ENCODE assay signal across 8 mouse cellular contexts in genomic region chr4:108833828-108834114, GRCm38 (mm10). TPM values are rescaled to one million over a fixed set of nuclear protein-coding genes. Genes with fewer than 3 reads are reported as not detected.
DNase-seq lines count a peak whose midpoint lies in the region; ATAC-seq and TF ChIP-seq lines count a peak whose summit lies in the region.

No protein-coding gene starts in this region.

- no peak for TF ChIP-seq CTCF in bone marrow macrophage, adult 2 months (IDR thresholded peaks at IDR 0.05; ENCODE audit: low read depth, low read length)

- H3K4me3 ChIP-seq in heart, embryonic 14.5 days (ENCODE audit: control insufficient read depth in 1 of 2, insufficient read depth in 1 of 2, low read depth in 1 of 2, low read length in 2 of 2) = peak overlapping the region; percentile 97 to 100
- peak overlapping the region; percentile 99 for H3K4me3 ChIP-seq in bone marrow macrophage, adult 2 months (ENCODE audit: insufficient read depth, low read length)
- peak overlapping the region; percentile 58 for H3K4me3 ChIP-seq in hindbrain, embryonic 15.5 days
- H3K4me3 ChIP-seq in midbrain, embryonic 13.5 days (replicated peaks) = peak overlapping the region; percentile 55

- H3K36me3 ChIP-seq in heart, embryonic 14.5 days (ENCODE audit: control insufficient read depth, insufficient read depth, low read length) = peaks cover 16% of the 10 kb centered on the region
- peaks cover 7% of the 10 kb centered on the region; the same call in 1 of the 2 replicates for H3K36me3 ChIP-seq in hindbrain, embryonic 15.5 days
- peaks cover 14% of the 10 kb centered on the region for H3K36me3 ChIP-seq in midbrain, embryonic 13.5 days

- H3K9ac ChIP-seq in heart, embryonic 14.5 days (ENCODE audit: low read length) = peak overlapping the region; percentile 98
- peak overlapping the region; percentile 91 for H3K9ac ChIP-seq in hindbrain, embryonic 15.5 days
- peak overlapping the region; percentile 90 for H3K9ac ChIP-seq in midbrain, embryonic 13.5 days (replicated peaks)

- no peak for TF ChIP-seq POLR2A in bone marrow macrophage, adult 2 months (IDR thresholded peaks at IDR 0.05; ENCODE audit: borderline replicate concordance, low read depth, low read length)

- H3K4me1 ChIP-seq in heart, embryonic 14.5 days (ENCODE audit: control insufficient read depth in 2 of 2, insufficient read depth in 2 of 2, low read length in 2 of 2) = peaks cover 11 to 44% of the 10 kb centered on the region in 2 experiments
- H3K4me1 ChIP-seq in bone marrow macrophage, adult 2 months (ENCODE audit: control insufficient read depth, insufficient read depth, low read length) = peaks cover 26% of the 10 kb centered on the region
- peaks cover 43% of the 10 kb centered on the region for H3K4me1 ChIP-seq in hindbrain, embryonic 15.5 days (replicated peaks)
- H3K4me1 ChIP-seq in midbrain, embryonic 13.5 days (replicated peaks) = peaks cover 43% of the 10 kb centered on the region

- under 1% methylated on average over 6 of the region's 6 CpGs for WGBS in heart, embryonic 14.5 days
- WGBS in hindbrain, embryonic 15.5 days = under 1% methylated on average over 6 of the region's 6 CpGs
- WGBS in midbrain, embryonic 13.5 days = under 1% methylated on average over 6 of the region's 6 CpGs

- peak overlapping the region; percentile 79 for H3K4me2 ChIP-seq in heart, embryonic 14.5 days (ENCODE audit: low read length)
- peak overlapping the region; percentile 86 for H3K4me2 ChIP-seq in hindbrain, embryonic 15.5 days
- H3K4me2 ChIP-seq in midbrain, embryonic 13.5 days (replicated peaks) = peak overlapping the region; percentile 85

- no peaks in the 10 kb centered on the region for H3K9me3 ChIP-seq in heart, embryonic 14.5 days (ENCODE audit: control insufficient read depth, low read length)
- no peaks in the 10 kb centered on the region for H3K9me3 ChIP-seq in hindbrain, embryonic 15.5 days
- no peaks in the 10 kb centered on the region for H3K9me3 ChIP-seq in midbrain, embryonic 13.5 days

- H3K27me3 ChIP-seq in heart, embryonic 14.5 days (ENCODE audit: control insufficient read depth, insufficient read depth, low read length) = no peaks in the 10 kb centered on the region
- no peaks in the 10 kb centered on the region for H3K27me3 ChIP-seq in hindbrain, embryonic 15.5 days
- no peaks in the 10 kb centered on the region for H3K27me3 ChIP-seq in midbrain, embryonic 13.5 days

- DNase-seq in heart, postnatal 36 days = no peak
- no peak for DNase-seq in left cerebral cortex, postnatal 4 days
- no peak for DNase-seq in adrenal gland, adult 2 months
- no peak for DNase-seq in frontal cortex, postnatal 14 days (ENCODE audit: low spot score in 2 of 2)

- intact Hi-C loops in heart, postnatal 36 days (cut with DNase I) = loop anchor here (1.0 to 2.0 kb wide), 2 partner anchors 14 to 53 kb away; partner anchors contain the start of genes Kti12 and Zfyve9
- intact Hi-C loops in left cerebral cortex, postnatal 4 days (cut with DNase I) = no loop called here

- H3K27ac ChIP-seq in heart, embryonic 14.5 days (replicated peaks in 1 of 2; ENCODE audit: control insufficient read depth in 1 of 2, insufficient read depth in 1 of 2, low read depth in 2 of 2, low read length in 2 of 2) = peak overlapping the region; percentile 99 to 100
- H3K27ac ChIP-seq in bone marrow macrophage, adult 2 months (ENCODE audit: insufficient read depth, low read depth, low read length) = peak overlapping the region; percentile 80
- peak overlapping the region; percentile 99 for H3K27ac ChIP-seq in hindbrain, embryonic 15.5 days (replicated peaks)
- peak overlapping the region; percentile 99 for H3K27ac ChIP-seq in midbrain, embryonic 13.5 days

- ATAC-seq in heart, embryonic 14.5 days (ENCODE audit: insufficient number of reproducible peaks, insufficient read depth, low FRiP score, low read depth) = no peak
- no peak for ATAC-seq in hindbrain, embryonic 15.5 days (ENCODE audit: low FRiP score, low read depth)
- ATAC-seq in midbrain, embryonic 13.5 days = no peak

RNA-seq across cellular contexts. Expression of gene Btf3l4, which starts 0.4 kb away (rescaled TPM):
- 186 and 198 TPM in 2 replicates for polyA plus RNA-seq in heart, embryonic 14.5 days (2014; fragmentation: Nextera tagmentation; extraction: Ambion mirVana)
- 10 to 100 TPM; 81.3 to 87.0 TPM for total RNA-seq in heart, postnatal 36 days (2021)
- 46.4 and 51.1 TPM in 2 replicates for polyA plus RNA-seq in bone marrow macrophage, adult 2 months (2012; ENCODE audit: insufficient read depth, insufficient read length, missing spikeins)
- polyA plus RNA-seq in hindbrain, embryonic 15.5 days (2015; fragmentation: Nextera tagmentation; extraction: Ambion mirVana) = 146 and 156 TPM in 2 replicates
- polyA plus RNA-seq in midbrain, embryonic 13.5 days (2015; fragmentation: Nextera tagmentation; extraction: Ambion mirVana) = 256 and 274 TPM in 2 replicates
- total RNA-seq in left cerebral cortex, postnatal 4 days (2021) = 100 to 1,000 TPM in 1 of 2 experiments, 10 to 100 TPM in 1; 99.8 to 114 TPM
- 100 to 1,000 TPM; 124 to 146 TPM for total RNA-seq in adrenal gland, adult 2 months (2021)
- polyA plus RNA-seq in adrenal gland, adult 2 months (2012; rRNA removed) = 6.0 and 10.3 TPM in 2 replicates

RNA-seq across cellular contexts. Expression of gene Txndc12, which starts 0.6 kb away (rescaled TPM):
- 128 and 130 TPM in 2 replicates for polyA plus RNA-seq in heart, embryonic 14.5 days (2014; fragmentation: Nextera tagmentation; extraction: Ambion mirVana)
- total RNA-seq in heart, postnatal 36 days (2021) = 10 to 100 TPM; 30.0 to 32.4 TPM
- polyA plus RNA-seq in bone marrow macrophage, adult 2 months (2012; ENCODE audit: insufficient read depth, insufficient read length, missing spikeins) = 62.4 and 68.9 TPM in 2 replicates
- polyA plus RNA-seq in hindbrain, embryonic 15.5 days (2015; fragmentation: Nextera tagmentation; extraction: Ambion mirVana) = 67.3 and 71.5 TPM in 2 replicates
- polyA plus RNA-seq in midbrain, embryonic 13.5 days (2015; fragmentation: Nextera tagmentation; extraction: Ambion mirVana) = 79.6 and 80.6 TPM in 2 replicates
- total RNA-seq in left cerebral cortex, postnatal 4 days (2021) = 10 to 100 TPM; 52.4 to 55.6 TPM
- 10 to 100 TPM; 71.6 to 75.7 TPM for total RNA-seq in adrenal gland, adult 2 months (2021)
- polyA plus RNA-seq in adrenal gland, adult 2 months (2012; rRNA removed) = 6.4 and 10.6 TPM in 2 replicates

RNA-seq across cellular contexts. Expression of gene Kti12, which starts 13.8 kb away (rescaled TPM):
- 22.3 and 23.8 TPM in 2 replicates for polyA plus RNA-seq in heart, embryonic 14.5 days (2014; fragmentation: Nextera tagmentation; extraction: Ambion mirVana)
- total RNA-seq in heart, postnatal 36 days (2021) = 10 to 100 TPM; 20.5 to 20.6 TPM
- polyA plus RNA-seq in bone marrow macrophage, adult 2 months (2012; ENCODE audit: insufficient read depth, insufficient read length, missing spikeins) = 10.2 TPM in 2 replicates
- 24.7 and 24.9 TPM in 2 replicates for polyA plus RNA-seq in hindbrain, embryonic 15.5 days (2015; fragmentation: Nextera tagmentation; extraction: Ambion mirVana)
- polyA plus RNA-seq in midbrain, embryonic 13.5 days (2015; fragmentation: Nextera tagmentation; extraction: Ambion mirVana) = 30.6 and 30.9 TPM in 2 replicates
- 10 to 100 TPM; 17.4 to 19.2 TPM for total RNA-seq in left cerebral cortex, postnatal 4 days (2021)
- total RNA-seq in adrenal gland, adult 2 months (2021) = 10 to 100 TPM; 30.1 to 30.9 TPM
- 51.8 and 56.3 TPM in 2 replicates for polyA plus RNA-seq in adrenal gland, adult 2 months (2012; rRNA removed)

RNA-seq across cellular contexts. Expression of gene A730015C16Rik, which starts 14.6 kb away (rescaled TPM):
- polyA plus RNA-seq in heart, embryonic 14.5 days (2014; fragmentation: Nextera tagmentation; extraction: Ambion mirVana) = 0.73 and 1.4 TPM in 2 replicates
- total RNA-seq in heart, postnatal 36 days (2021) = not detected
- polyA plus RNA-seq in bone marrow macrophage, adult 2 months (2012; ENCODE audit: insufficient read depth, insufficient read length, missing spikeins) = not detected in 2 replicates
- polyA plus RNA-seq in hindbrain, embryonic 15.5 days (2015; fragmentation: Nextera tagmentation; extraction: Ambion mirVana) = 0.97 and 1.1 TPM in 2 replicates
- 2.5 and 2.6 TPM in 2 replicates for polyA plus RNA-seq in midbrain, embryonic 13.5 days (2015; fragmentation: Nextera tagmentation; extraction: Ambion mirVana)
- total RNA-seq in left cerebral cortex, postnatal 4 days (2021) = not detected
- not detected for total RNA-seq in adrenal gland, adult 2 months (2021)
- 0.26 TPM in 1 of 2 replicates, not detected in the other for polyA plus RNA-seq in adrenal gland, adult 2 months (2012; rRNA removed)

RNA-seq across cellular contexts. Expression of gene Rab3b, which starts 45.1 kb away (rescaled TPM):
- polyA plus RNA-seq in heart, embryonic 14.5 days (2014; fragmentation: Nextera tagmentation; extraction: Ambion mirVana) = 5.0 and 6.6 TPM in 2 replicates
- 1 to 10 TPM in 1 of 2 experiments, under 1 TPM in 1; 0.24 to 1.1 TPM for total RNA-seq in heart, postnatal 36 days (2021)
- not detected in 2 replicates for polyA plus RNA-seq in bone marrow macrophage, adult 2 months (2012; ENCODE audit: insufficient read depth, insufficient read length, missing spikeins)
- polyA plus RNA-seq in hindbrain, embryonic 15.5 days (2015; fragmentation: Nextera tagmentation; extraction: Ambion mirVana) = 176 and 193 TPM in 2 replicates
- polyA plus RNA-seq in midbrain, embryonic 13.5 days (2015; fragmentation: Nextera tagmentation; extraction: Ambion mirVana) = 69.7 and 79.4 TPM in 2 replicates
- 100 to 1,000 TPM; 133 to 134 TPM for total RNA-seq in left cerebral cortex, postnatal 4 days (2021)
- total RNA-seq in adrenal gland, adult 2 months (2021) = 10 to 100 TPM; 38.6 to 51.5 TPM
- 41.6 and 46.6 TPM in 2 replicates for polyA plus RNA-seq in adrenal gland, adult 2 months (2012; rRNA removed)
